ENCODE assay signal across 9 mouse cellular contexts in genomic region chr5:128504502-128504901, GRCm38 (mm10).
DNase-seq lines count a peak whose midpoint lies in the region; ATAC-seq and TF ChIP-seq lines count a peak whose summit lies in the region.
"Had no signal": no experiment of that assay in that cellular context is flagged by ENCODE, and none has a peak within 500 bp of the region (broad histone marks: within the 10 kb centered on the region; RNA-seq: fewer than 3 reads in every experiment).

No protein-coding gene starts in this region.

- no peak for TF ChIP-seq EP300 in lung, postnatal 0 days (IDR thresholded peaks at IDR 0.05)

- TF ChIP-seq POLR2A in spleen, adult 2 months (IDR thresholded peaks at IDR 0.05; ENCODE audit: low read depth, low read length): no peak

- intact Hi-C loops in heart, postnatal 25 days (cut with DNase I): no loop called here
- intact Hi-C loops in heart, postnatal 36 days (cut with DNase I): no loop called here

- no peak overlapping the region for H3K4me3 ChIP-seq in spleen, adult 2 months (ENCODE audit: extremely low read depth, insufficient read depth, insufficient read length)
- no peak overlapping the region for H3K4me3 ChIP-seq in lung, postnatal 0 days (ENCODE audit: low read depth, low read length)
- H3K4me3 ChIP-seq: neural tube, embryonic 12.5 days had no signal

- peak; percentile 14; the same call in 1 of the 2 replicates for TF ChIP-seq CTCF in spleen, adult 2 months (IDR thresholded peaks at IDR 0.05; ENCODE audit: extremely low read depth, insufficient read depth, insufficient read length, insufficient replicate concordance)
- peak; percentile 89 for TF ChIP-seq CTCF in lung, postnatal 0 days (IDR thresholded peaks at IDR 0.05)

- H3K4me1 ChIP-seq in spleen, adult 2 months (ENCODE audit: control insufficient read depth, insufficient read depth, insufficient read length): no peaks in the 10 kb centered on the region
- no peaks in the 10 kb centered on the region for H3K4me1 ChIP-seq in lung, postnatal 0 days (ENCODE audit: insufficient read depth, low read depth, low read length)
- H3K4me1 ChIP-seq: neural tube, embryonic 12.5 days had no signal

- H3K27me3 ChIP-seq in spleen, adult 2 months (ENCODE audit: control insufficient read depth, insufficient read depth, low read length): no peaks in the 10 kb centered on the region
- no peaks in the 10 kb centered on the region for H3K27me3 ChIP-seq in lung, postnatal 0 days (replicated peaks; ENCODE audit: insufficient read depth, low read length)
- H3K27me3 ChIP-seq: neural tube, embryonic 12.5 days had no signal

- peaks cover 3% of the 10 kb centered on the region; the same call in 1 of the 2 replicates for H3K9me3 ChIP-seq in lung, postnatal 0 days (ENCODE audit: low read length)
- H3K9me3 ChIP-seq: neural tube, embryonic 12.5 days had no signal

- 5% methylated on average over 4 of the region's 4 CpGs for WGBS in spleen, adult 2 months
- 11% methylated on average over 4 of the region's 4 CpGs for WGBS in lung, postnatal 0 days

- ATAC-seq in lung, postnatal 0 days: no peak

- no peak overlapping the region for H3K27ac ChIP-seq in spleen, adult 2 months (ENCODE audit: insufficient read depth, low read length)
- no peak overlapping the region for H3K27ac ChIP-seq in lung, postnatal 0 days (ENCODE audit: low read length)
- H3K27ac ChIP-seq: neural tube, embryonic 12.5 days had no signal

- no peaks in the 10 kb centered on the region for H3K36me3 ChIP-seq in spleen, adult 2 months (ENCODE audit: control insufficient read depth, insufficient read depth, low read length)
- H3K36me3 ChIP-seq in lung, postnatal 0 days (ENCODE audit: insufficient read depth, low read length): no peaks in the 10 kb centered on the region
- H3K36me3 ChIP-seq: neural tube, embryonic 12.5 days had no signal

- no peak overlapping the region for H3K9ac ChIP-seq in lung, postnatal 0 days (replicated peaks; ENCODE audit: low read depth)
- H3K9ac ChIP-seq: neural tube, embryonic 12.5 days had no signal

- DNase-seq in heart, adult 8-10 months (ENCODE audit: low spot score): peak; percentile 6
- DNase-seq in heart, postnatal 25 days (ENCODE audit: low spot score): no peak
- no peak for DNase-seq in spleen, adult 2 months (ENCODE audit: low read depth in 1 of 2, low spot score in 2 of 2)
- DNase-seq in spleen, adult 12 weeks (ENCODE audit: low spot score): no peak
- DNase-seq in cerebellum, adult 8-10 months: peak; percentile 42
- peak; percentile 8 to 16 for DNase-seq in heart, postnatal 36 days
- peak; percentile 48 for DNase-seq in lung, postnatal 0 days (ENCODE audit: low spot score)
- no peak for DNase-seq in spleen, postnatal 4 days (ENCODE audit: low spot score in 2 of 2)

- no peak overlapping the region for H3K4me2 ChIP-seq in lung, postnatal 0 days (replicated peaks; ENCODE audit: low read depth, low read length)
- H3K4me2 ChIP-seq: neural tube, embryonic 12.5 days had no signal

Comparison
In these comparisons a context has a peak if more than half of its experiments do, and no peak if none do; other contexts are left out.
1. DNase-seq: peak in heart, adult 8-10 months (single experiment), cerebellum, adult 8-10 months (single experiment), heart, postnatal 36 days (2 of 2) and lung, postnatal 0 days (single experiment); none in heart, postnatal 25 days (single experiment), spleen, adult 2 months (0 of 2), spleen, adult 12 weeks (single experiment) and spleen, postnatal 4 days (0 of 2).